Mouse (Mus musculus): ENCODE data around the gene Cped1. TPM values are rescaled to one million over a fixed set of nuclear protein-coding genes. Genes with fewer than 3 reads are reported as not detected.

Cped1 gene
- 1 to 10 TPM; 3.0 to 4.1 TPM for total RNA-seq (2021)

DNA sequence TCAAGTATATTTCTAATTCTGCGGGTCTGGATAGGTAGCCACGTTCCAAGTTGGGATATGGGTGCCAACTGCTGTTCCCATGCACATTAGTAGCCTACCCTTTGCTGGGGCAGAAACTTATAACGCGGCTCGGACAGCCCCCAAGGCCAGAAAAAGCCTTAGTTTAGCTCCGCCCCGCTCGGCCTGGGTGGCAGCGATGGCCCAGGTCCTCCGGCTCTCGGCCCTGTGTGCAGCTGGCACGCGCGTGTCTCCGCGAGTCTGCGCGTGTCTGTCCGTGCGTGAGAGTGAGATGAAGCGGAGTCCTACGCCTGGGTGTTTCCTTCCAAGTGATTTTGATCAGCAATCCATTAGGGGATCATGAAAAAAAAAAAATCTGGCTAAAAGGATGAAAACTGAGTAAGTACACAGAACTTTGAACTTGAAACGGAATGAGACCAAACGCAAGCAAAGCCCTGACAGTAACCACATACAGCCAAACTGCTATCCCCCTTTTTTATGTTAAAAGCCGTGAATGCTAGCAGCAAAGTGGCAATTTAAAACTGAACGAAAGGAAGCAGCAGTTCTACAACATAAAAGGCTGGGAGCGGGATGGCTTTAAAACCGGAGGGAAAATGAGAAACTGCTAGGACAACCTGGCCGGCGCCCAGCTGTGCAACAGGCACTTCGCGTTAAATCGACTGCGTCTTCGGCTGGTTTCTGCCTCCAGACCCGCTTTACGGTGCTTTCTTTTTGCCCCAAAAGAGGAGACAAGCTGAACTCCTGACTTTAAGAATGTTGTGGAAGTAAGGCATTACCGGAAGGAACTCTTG, at the start of gene Cped1:
TSS of gene Cped1 (plus strand) at position 185 of the 809 bp plus-strand sequence.
- intact Hi-C loops (cut with DNase I): loop anchor here (2.0 kb wide), 1 partner anchor 85 kb away; no protein-coding TSS in a partner anchor
- DNase-seq (ENCODE audit: low spot score in 2 of 2): no peak

DNA sequence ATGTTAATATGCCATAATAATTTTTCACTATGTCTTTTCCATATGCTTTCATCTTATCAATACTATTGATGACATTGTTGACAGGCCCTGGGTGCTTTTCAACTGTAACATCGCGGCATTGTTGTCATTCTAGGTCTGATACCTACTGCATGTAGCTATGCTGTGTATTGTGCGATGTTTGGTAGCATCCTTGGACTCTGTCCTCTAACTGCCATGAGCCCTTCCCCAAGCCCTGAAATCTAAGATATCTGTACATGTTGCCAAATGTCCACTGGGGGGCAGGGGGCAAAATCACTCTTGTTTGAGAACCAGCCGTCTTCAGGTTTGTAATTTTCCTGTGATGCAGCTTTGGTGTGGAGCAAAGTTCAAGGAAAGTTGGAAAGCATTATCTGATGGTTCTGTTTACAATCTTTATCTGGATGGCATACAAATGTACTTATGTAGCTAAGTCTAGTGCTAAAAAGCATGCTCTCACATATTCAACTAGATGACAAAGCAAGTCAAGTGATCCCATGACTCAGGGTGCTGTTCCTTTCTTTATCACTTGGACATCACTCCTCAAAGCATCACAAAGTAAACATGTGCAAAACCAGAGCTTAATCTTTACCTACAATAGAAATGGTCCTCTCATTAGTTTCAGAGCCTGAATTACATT, 47.6 kb upstream of the Cped1 start:
- DNase-seq (ENCODE audit: low spot score in 2 of 2): no peak
- intact Hi-C loops (cut with DNase I): no loop called here

DNA sequence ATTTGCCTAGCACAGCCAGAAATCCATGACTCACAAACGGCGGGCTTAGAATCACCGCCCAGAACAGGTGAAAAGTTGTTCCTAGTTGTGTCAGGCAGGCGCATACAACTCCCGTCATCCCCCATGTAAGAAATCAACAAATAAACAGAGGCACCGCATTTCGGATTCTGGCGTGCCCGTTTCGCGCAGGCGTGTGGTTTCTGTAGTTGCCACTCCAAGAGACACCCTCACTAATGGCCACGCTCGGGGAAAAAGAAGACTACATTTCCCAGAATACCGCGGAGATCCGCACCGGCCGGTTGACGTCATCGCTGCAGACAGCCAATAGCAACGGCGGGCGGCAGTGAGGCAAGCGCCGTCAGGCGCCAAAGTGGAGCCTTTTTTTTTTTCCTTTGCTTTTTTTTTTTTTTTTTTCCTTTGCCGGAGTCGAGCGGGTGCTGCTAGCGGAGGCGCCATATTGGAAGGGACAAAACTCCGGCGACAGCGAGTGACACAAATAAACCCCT, 36.4 kb upstream of the Cped1 start, which contains the start of gene Ing3:
TSS of gene Ing3 (plus strand) at position 346 of the 506 bp plus-strand sequence.
- peak; percentile 98 to 99 for DNase-seq (ENCODE audit: low spot score in 2 of 2)
- intact Hi-C loops (cut with DNase I): loop anchor here (5.0 kb wide), 2 partner anchors 97 to 397 kb away; partner anchors contain the start of gene Tspan12

DNA sequence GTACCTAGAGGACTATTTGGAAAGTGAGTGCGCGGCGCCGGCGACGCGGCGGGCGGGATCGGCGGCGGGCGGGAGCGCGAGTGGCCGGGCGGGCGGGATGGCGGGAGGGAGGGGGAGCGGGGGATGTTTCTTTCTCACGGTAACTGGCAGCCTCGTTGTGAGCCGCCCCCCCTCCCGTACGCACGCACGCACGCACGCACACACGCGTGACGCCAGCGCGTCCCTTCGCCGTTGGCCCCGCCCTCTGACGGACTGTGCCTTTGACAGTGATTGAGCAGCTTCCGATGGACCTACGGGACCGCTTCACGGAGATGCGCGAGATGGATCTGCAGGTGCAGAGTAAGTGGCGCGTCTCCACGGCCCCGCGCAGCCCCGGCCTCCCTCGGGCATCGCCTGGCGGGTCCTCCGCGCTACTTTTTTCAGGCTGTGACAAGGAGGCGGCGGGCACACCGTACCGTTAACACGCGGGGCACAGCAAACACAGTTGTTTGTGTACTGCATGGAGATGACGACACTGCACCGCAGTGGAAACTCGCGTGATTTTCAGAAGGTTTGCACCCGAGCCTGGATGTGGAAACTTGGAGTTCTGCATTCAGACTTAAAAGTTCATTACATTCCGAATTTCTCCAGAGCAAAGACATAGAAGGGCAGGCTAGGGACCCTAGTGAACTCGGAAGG, 35.8 kb upstream of the Cped1 start:
- intact Hi-C loops (cut with DNase I): loop anchor here (5.0 to 10.0 kb wide), 3 partner anchors 98 to 398 kb away; partner anchors contain the start of gene Tspan12
- peak; percentile 97 to 98 for DNase-seq (ENCODE audit: low spot score in 2 of 2)

DNA sequence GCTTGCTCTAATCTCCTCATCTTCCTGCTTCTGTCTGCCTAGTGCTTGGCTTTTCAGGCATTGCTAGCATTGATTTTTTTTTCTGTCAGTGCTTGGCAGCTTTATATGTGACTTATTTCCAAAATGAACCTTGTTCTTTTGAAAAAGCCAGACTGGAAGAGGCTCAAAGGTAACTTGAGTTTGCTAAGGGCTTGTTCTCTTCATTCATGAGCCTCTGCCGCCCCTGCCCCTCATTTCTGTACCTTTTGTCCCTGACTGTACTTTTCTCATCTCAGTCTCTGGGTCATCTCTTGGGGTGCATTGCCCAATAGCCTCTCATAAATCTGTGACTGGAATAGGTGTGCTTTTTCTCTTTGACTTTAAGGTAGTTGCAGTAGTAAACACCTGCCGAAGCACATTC, 35.0 kb upstream of the Cped1 start:
- intact Hi-C loops (cut with DNase I): loop anchor here (10.0 kb wide), 1 partner anchor 156 kb away; no protein-coding TSS in a partner anchor
- DNase-seq (ENCODE audit: low spot score in 2 of 2): no peak

DNA sequence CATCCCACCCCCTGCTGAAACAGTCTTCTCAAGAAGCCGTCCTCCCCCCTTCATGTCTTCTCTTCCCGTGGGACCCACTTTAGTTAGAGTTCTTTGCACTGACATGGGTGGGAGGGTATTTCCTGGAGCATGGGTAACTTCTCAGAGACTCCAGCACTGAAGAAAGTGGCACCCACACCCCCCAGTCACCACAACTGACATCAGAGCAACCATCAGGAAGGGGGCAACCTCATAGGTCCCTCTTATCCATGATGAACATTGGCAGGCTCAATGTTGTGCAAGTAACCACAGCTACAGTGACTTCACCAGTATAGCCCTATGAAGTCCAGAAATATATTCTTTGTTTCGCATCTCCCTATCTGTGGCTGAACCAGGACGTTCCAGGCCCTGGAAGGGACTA, 30.2 kb upstream of the Cped1 start:
- DNase-seq (ENCODE audit: low spot score in 2 of 2): no peak
- intact Hi-C loops (cut with DNase I): loop anchor here (10.0 kb wide), 1 partner anchor 161 kb away; no protein-coding TSS in a partner anchor

DNA sequence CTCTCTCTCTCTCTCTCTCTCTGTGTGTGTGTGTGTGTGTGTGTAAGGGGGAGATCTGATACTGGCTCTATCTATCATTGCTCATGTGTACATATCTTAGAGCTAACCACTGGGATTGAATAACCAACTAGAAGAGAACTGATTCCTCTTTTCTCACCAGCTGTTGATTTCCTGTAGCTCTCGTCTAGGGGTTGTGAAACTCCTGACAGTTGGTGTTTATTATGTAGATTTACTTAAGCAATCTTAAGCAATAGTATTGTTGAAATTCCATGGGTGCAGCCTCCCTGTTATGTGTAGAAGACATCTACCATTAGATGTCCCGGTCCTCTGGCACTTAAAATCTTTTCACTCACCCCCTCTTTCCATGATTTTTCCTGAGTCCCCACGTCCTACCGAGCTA, 26.8 kb upstream of the Cped1 start:
- intact Hi-C loops (cut with DNase I): loop anchor here (10.0 kb wide), 1 partner anchor 164 kb away; no protein-coding TSS in a partner anchor
- DNase-seq (ENCODE audit: low spot score in 2 of 2): no peak

DNA sequence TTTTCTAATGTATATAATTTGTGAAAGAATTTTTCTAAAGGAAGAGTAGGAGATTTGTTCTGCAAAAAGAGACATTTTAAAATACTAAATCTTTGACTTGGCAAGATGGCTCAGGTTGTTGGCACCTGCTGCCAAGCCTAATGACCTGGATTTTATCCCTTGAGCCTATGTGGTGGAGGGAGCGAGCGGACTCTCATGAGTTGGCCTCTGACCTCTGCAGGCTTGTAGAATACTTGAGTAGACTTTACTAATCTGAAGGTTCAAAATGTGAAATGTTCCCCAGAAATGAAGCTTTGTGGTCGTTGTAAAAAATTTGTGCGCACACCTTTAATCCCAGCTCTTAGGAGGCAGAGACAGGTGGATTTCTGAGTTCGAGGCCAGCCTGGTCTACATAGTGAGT, 25.8 kb upstream of the Cped1 start:
- intact Hi-C loops (cut with DNase I): loop anchor here (10.0 kb wide), 1 partner anchor 165 kb away; no protein-coding TSS in a partner anchor
- DNase-seq (ENCODE audit: low spot score in 2 of 2): no peak

DNA sequence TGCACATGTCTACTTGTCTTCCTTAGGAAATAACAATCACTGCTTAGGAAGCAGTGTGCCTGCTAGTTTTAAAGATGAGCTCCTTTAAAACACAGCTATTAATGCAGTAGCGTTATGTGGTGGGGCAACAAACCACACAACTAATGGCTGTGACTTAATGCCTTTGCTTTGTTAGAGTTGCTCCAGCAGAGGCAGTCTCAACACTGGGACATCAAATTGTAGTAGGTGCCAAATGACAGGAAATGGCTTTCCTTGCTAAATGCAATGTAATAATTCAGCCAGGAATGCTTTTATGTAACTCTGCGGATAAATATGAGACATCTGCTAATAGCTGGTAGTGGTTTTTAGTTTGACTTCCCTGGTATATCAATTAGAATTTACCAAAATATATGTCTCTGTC, 8.2 kb upstream of the Cped1 start:
- no peak for DNase-seq (ENCODE audit: low spot score in 2 of 2)
- intact Hi-C loops (cut with DNase I): no loop called here

DNA sequence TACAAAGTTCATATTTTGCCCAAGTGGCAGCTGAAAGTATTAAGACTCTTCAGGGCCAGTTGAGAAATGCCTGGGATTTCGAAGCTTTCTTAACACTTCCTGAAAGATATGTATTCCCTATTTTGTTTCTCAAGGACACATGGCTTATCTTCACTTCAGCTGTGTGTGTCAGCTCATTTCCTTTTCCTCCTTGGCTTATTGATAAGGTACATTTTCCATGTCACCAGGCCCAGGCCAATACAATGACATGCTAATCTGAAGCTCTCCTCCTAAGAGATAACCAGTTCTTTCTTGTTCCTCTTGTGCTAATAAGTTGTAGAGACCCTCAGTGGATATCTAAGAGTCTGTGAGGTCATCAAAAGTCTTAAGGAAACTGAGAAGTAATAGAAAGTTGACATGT, 4.6 kb upstream of the Cped1 start:
- intact Hi-C loops (cut with DNase I): no loop called here
- DNase-seq (ENCODE audit: low spot score in 2 of 2): no peak

DNA sequence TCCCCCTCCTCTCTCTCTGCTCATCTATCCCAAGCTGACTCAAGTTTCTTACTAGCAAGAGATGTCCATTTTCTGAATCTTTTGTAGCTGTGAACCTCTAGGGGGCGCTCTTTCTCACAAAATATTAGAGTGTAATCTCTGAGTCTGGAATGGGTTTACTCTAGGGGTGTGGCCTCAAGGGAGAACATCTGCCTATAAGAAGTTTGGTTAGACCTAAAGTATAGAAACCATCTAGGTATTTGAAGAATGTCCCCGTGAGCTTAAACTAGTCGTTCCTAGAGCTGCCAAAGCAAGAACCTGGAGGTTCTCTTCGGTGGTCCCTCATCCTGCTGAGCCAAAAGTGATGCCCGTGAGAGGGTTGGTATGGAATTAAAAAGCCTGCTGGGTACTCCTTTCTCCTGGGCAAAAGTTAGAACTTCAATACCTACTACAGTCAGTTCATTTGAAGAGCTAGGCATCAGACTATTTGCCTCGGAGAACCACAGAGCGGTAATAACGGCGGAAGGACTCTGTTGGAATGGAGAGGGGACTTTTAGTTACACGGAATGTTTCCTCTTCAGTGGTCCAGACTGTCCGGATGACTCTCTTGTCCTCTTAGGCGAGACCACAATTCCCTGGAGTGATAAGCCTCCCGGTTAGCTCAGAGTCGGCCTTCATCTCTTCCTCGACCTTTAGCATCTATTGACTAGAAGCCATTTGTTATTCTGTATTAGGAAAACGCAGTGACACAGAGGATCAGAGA, 555 bp upstream of the Cped1 start:
- intact Hi-C loops (cut with DNase I): no loop called here
- no peak for DNase-seq (ENCODE audit: low spot score in 2 of 2)

DNA sequence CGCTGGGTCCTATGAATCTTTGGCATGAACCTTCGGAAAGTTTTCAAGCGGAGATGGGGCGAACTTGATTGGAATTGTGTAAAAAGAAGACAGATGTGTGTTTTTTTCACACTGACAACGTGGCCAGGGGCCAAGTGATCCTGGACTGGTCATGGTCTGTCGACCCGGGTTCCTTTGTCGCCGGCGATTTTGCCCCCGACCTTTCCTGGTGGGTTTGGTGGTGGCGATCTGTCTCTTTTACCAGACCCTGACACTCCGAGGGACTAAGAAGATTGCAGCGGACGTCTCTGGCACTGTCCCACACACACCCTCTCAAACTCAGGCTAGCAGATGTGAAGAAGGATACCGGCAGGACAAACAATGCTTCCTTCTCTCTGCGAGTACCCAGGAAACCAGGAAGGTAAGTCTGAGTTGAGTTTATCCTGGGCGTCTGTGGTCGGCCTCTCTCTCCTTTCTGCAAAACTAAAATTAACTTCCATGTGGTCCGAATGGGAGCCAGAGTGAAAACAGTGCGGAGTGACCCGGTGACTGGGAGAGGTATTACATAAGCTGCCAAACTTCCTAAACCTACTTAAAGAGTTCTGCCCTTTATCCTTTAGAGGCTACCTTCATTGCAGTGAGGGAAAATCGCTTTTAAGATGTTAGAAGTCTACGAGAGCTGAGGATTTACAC, 1.1 kb downstream of the Cped1 start:
- intact Hi-C loops (cut with DNase I): loop anchor here (2.0 kb wide), 1 partner anchor 84 kb away; no protein-coding TSS in a partner anchor
- DNase-seq (ENCODE audit: low spot score in 2 of 2): no peak

DNA sequence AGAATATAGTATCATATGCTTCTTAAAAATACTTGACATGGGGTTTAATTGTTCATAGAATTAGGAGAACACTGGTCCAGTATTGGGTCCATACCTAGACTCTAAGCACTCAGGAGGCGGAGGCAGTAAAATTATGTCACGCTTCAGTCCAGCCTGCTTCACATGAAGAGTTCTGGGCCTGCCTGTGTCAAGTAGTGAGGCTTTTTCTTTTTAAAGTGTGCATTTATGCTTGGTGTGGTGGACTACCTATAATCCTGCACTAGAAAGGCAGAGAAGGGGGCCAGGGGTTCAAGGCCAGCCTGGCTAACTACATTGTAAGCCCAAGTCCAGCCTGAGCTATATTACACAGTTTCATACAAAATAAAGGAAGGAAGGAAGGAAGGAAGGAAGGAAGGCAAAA, 1.8 kb downstream of the Cped1 start:
- intact Hi-C loops (cut with DNase I): loop anchor here (2.0 kb wide), 1 partner anchor 83 kb away; no protein-coding TSS in a partner anchor
- no peak for DNase-seq (ENCODE audit: low spot score in 2 of 2)

DNA sequence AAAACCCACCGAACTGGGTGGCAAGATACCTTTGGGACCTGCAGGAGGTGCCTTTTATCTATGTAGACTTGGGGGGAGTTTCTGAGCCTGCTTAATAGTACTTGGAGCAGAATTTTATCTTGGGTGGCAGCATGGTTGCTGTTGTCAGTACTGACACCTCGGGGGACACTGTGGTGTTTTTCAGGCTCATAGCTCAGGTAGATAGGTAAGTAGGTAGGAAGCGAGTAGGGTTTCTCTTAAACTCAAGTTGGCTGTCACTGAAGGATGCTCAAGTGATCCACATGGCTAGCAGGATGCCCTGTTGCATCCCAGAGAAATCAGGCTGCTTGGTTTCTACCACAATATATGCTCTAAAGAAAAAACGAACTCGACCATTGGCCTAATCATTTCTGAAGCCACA, 2.6 kb downstream of the Cped1 start:
- intact Hi-C loops (cut with DNase I): no loop called here
- DNase-seq (ENCODE audit: low spot score in 2 of 2): no peak

DNA sequence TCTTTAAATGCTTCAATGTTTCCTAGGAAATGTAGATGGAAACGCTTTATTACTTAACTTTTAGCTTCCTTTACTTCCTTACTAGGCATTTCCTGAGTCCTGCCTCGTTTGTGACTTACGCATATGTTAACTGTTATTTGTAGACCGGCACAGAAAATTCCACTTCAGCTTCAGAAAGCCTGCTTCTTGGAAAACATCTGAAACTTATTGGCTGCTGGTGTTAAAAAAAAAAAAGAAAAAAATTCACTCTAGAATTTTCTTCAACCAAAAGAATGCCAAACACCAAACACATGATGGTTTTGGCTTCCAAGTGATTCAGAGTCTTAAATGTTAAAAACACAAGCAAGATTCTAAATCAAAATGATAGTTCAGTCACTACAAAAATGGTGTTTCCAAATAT, 3.4 kb downstream of the Cped1 start:
- intact Hi-C loops (cut with DNase I): no loop called here
- no peak for DNase-seq (ENCODE audit: low spot score in 2 of 2)

DNA sequence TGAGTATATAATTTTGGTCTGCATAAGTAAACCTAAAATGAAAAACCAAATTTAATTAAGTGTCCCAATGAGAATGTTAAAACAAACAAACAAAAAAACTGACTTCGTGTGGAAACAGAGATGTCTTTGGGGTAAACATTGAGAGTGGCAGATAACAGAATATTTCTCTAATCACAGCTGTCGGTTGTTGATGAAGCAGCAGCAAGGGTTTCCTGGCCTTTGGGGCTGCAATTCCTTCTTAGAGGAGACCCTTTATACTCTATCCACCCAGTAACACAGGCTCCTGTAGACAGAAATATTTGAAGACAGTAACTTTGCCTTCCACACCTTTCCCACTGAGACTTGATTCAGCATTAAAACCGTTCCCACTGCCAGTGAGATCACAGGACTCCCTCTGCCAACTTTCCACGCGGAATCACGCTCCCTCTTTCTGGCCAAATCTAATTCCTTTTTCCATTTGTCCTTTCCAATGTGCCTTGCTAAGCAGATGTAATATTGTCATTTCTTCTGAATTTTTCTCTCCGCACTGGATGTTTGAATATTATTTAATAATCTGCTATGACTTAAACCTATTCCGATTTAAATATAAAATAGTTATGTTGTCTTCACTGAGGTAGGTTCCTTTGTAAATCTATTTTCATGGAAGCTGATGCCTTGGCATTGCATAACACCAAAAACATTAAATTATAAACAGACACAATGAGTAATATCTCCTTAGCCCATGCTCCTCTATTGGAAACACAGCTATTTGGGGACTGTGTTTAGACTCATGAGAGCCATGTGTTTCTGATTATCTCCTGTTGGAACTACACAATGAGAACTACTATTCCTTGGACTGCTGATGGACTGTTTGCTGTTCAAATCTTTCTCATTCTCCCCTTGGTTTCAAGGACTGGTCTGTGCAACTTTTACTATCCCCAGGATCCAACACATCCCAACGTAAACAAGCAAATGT, 4.7 kb downstream of the Cped1 start:
- intact Hi-C loops (cut with DNase I): no loop called here
- no peak for DNase-seq (ENCODE audit: low spot score in 2 of 2)

DNA sequence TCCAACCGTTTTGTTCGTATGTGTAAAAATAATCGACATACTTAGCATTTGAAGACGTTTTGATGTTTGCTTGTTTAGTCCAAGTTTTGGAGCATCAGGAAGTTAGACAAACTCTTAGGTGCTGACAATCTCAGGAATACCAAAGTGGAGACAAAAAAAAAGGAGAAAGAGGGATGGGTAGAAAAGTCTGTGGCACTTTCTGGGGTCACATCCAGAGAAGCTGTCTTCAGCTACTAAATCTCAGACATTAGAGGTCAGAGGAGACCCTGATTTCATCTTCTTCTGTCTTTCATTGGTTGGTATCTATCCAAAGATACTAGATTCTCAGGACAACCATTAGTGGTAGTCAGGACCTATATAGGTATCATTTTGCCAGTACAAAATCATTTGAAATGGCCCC, 5.4 kb downstream of the Cped1 start:
- DNase-seq (ENCODE audit: low spot score in 2 of 2): no peak
- intact Hi-C loops (cut with DNase I): no loop called here

DNA sequence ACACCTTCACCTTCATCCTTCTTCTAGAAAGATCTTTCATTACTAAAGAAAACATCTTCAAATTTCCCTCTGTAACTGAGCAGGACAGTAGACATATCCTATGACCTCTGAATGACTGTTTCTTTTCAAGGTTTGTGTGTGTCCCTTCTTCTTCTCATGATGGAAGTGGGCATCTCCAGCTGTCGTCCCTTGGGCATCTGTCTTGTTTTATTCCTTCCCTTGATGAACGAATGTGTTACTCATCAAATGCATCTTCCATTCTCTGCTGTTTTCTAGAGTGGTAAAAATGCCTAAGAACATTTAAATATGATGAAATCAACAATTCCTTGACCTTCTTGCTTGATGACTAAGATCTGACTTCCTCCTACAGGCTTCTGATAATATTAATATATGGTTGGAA, 7.4 kb downstream of the Cped1 start:
- DNase-seq (ENCODE audit: low spot score in 2 of 2): no peak
- intact Hi-C loops (cut with DNase I): no loop called here
